Mouse (Mus musculus): Measurements from ENCODE around the gene Vsnl1. TPM values are rescaled to one million over a fixed set of nuclear protein-coding genes. Genes with fewer than 3 reads are reported as not detected.
A peak's percentile ranks its signal among the peaks of the same experiment; 100 is the strongest.

The Vsnl1 gene
- polyA plus RNA-seq, 1 experiment from 2014 or later, result 16.9 TPM

- no peak for ATAC-seq
- Histone ChIP-seq H3K4me1 (replicated peaks) (peaks cover 17% of the 10 kb centered on the region), H3K27me3 (peaks cover 13% of the 10 kb centered on the region; the same call in 1 of the 2 replicates), H3K36me3 (no peaks in the 10 kb centered on the region), H3K9me3 (no peaks in the 10 kb centered on the region), H3K4me3 (replicated peaks) (0 out of 2 replicates have a peak overlapping the region, but pooled peaks have one; percentile 6), H3K4me2 (replicated peaks) (0 out of 2 replicates have a peak overlapping the region, but pooled peaks have one; percentile 9), H3K27ac (no peak overlapping the region), H3K9ac (replicated peaks) (no peak overlapping the region)
- 65% methylated on average over 1 of the region's 1 CpGs for WGBS
These were observed 2.7 kb downstream of the Vsnl1 start for GRCm38 (mm10) chr12:11433716-11434115.

- WGBS, result 93% methylated on average over 1 of the region's 1 CpGs
- H3K4me2 ChIP-seq (replicated peaks), result no peak overlapping the region
These were observed 3.3 kb downstream of the Vsnl1 start for GRCm38 (mm10) chr12:11433126-11433525.

GRCm38 (mm10) chr12:11427396-11427795, 9.0 kb downstream of the Vsnl1 start:
- Histone ChIP-seq H3K4me1 (replicated peaks) (no peaks in the 10 kb centered on the region), H3K4me3 (replicated peaks) (no peak overlapping the region), H3K9me3 (no peaks in the 10 kb centered on the region), H3K9ac (replicated peaks) (no peak overlapping the region), H3K27ac (no peak overlapping the region), H3K36me3 (no peaks in the 10 kb centered on the region), H3K27me3 (no peaks in the 10 kb centered on the region), H3K4me2 (replicated peaks) (no peak overlapping the region)
- ATAC-seq, result no peak
- whole genome bisulfite sequencing, result 66% methylated on average over 4 of the region's 4 CpGs

More at GRCm38 (mm10) chr12:11433126-11433525, 3.3 kb downstream of the Vsnl1 start:
- H3K27me3 ChIP-seq, result peaks cover 11% of the 10 kb centered on the region; the same call in 1 of the 2 replicates
- H3K9ac ChIP-seq (replicated peaks), result no peak overlapping the region
- no peaks in the 10 kb centered on the region for H3K36me3 ChIP-seq
- H3K9me3 ChIP-seq, result no peaks in the 10 kb centered on the region
- no peak overlapping the region for H3K4me3 ChIP-seq (replicated peaks)
- ATAC-seq, result no peak
- peaks cover 16% of the 10 kb centered on the region for H3K4me1 ChIP-seq (replicated peaks)
- no peak overlapping the region for H3K27ac ChIP-seq

GRCm38 (mm10) chr12:11418112-11418511, 18.3 kb downstream of the Vsnl1 start:
- Histone ChIP-seq H3K4me3 (replicated peaks) (no peak overlapping the region), H3K4me1 (replicated peaks) (no peaks in the 10 kb centered on the region), H3K27me3 (no peaks in the 10 kb centered on the region), H3K9me3 (no peaks in the 10 kb centered on the region), H3K27ac (no peak overlapping the region), H3K9ac (replicated peaks) (no peak overlapping the region), H3K4me2 (replicated peaks) (no peak overlapping the region), H3K36me3 (no peaks in the 10 kb centered on the region)
- 87% methylated on average over 6 of the region's 6 CpGs for WGBS
- ATAC-seq, result no peak

- Histone ChIP-seq H3K4me3 (replicated peaks) (no peak overlapping the region), H3K27me3 (no peaks in the 10 kb centered on the region), H3K36me3 (no peaks in the 10 kb centered on the region), H3K9ac (replicated peaks) (no peak overlapping the region), H3K4me2 (replicated peaks) (no peak overlapping the region), H3K9me3 (no peaks in the 10 kb centered on the region), H3K4me1 (replicated peaks) (no peaks in the 10 kb centered on the region), H3K27ac (no peak overlapping the region)
- ATAC-seq, result no peak
- 89% methylated on average over 4 of the region's 4 CpGs for WGBS
These were observed 28.7 kb downstream of the Vsnl1 start for GRCm38 (mm10) chr12:11407679-11408078.

GRCm38 (mm10) chr12:11398791-11399190, 37.6 kb downstream of the Vsnl1 start:
- ATAC-seq, result no peak
- 93% methylated on average over 6 of the region's 6 CpGs for WGBS

GRCm38 (mm10) chr12:11397029-11397428, 39.4 kb downstream of the Vsnl1 start:
- no peak overlapping the region for H3K27ac ChIP-seq
- no peaks in the 10 kb centered on the region for H3K4me1 ChIP-seq (replicated peaks)
- 86% methylated on average over 5 of the region's 5 CpGs for WGBS
- no peak for ATAC-seq
- no peaks in the 10 kb centered on the region for H3K36me3 ChIP-seq
- no peak overlapping the region for H3K4me3 ChIP-seq (replicated peaks)
- H3K4me2 ChIP-seq (replicated peaks), result no peak overlapping the region
- H3K9me3 ChIP-seq, result no peaks in the 10 kb centered on the region
- no peaks in the 10 kb centered on the region for H3K27me3 ChIP-seq
- H3K9ac ChIP-seq (replicated peaks), result no peak overlapping the region

More at GRCm38 (mm10) chr12:11398791-11399190, 37.6 kb downstream of the Vsnl1 start:
- H3K9me3 ChIP-seq, result no peaks in the 10 kb centered on the region
- no peaks in the 10 kb centered on the region for H3K27me3 ChIP-seq
- H3K4me2 ChIP-seq (replicated peaks), result no peak overlapping the region
- H3K9ac ChIP-seq (replicated peaks), result no peak overlapping the region
- H3K27ac ChIP-seq, result no peak overlapping the region
- H3K4me1 ChIP-seq (replicated peaks), result no peaks in the 10 kb centered on the region
- no peaks in the 10 kb centered on the region for H3K36me3 ChIP-seq
- no peak overlapping the region for H3K4me3 ChIP-seq (replicated peaks)

GRCm38 (mm10) chr12:11395470-11395869, 40.9 kb downstream of the Vsnl1 start:
- H3K27ac ChIP-seq, result no peak overlapping the region
- no peaks in the 10 kb centered on the region for H3K4me1 ChIP-seq (replicated peaks)
- no peaks in the 10 kb centered on the region for H3K27me3 ChIP-seq
- WGBS, result 78% methylated on average over 2 of the region's 2 CpGs
- ATAC-seq, result no peak
- H3K9me3 ChIP-seq, result no peaks in the 10 kb centered on the region
- H3K4me2 ChIP-seq (replicated peaks), result no peak overlapping the region
- H3K4me3 ChIP-seq (replicated peaks), result no peak overlapping the region
- H3K36me3 ChIP-seq, result no peaks in the 10 kb centered on the region
- H3K9ac ChIP-seq (replicated peaks), result no peak overlapping the region

- Histone ChIP-seq H3K9me3 (no peaks in the 10 kb centered on the region), H3K4me3 (replicated peaks) (no peak overlapping the region), H3K4me1 (replicated peaks) (no peaks in the 10 kb centered on the region), H3K27ac (no peak overlapping the region), H3K9ac (replicated peaks) (no peak overlapping the region), H3K36me3 (no peaks in the 10 kb centered on the region), H3K4me2 (replicated peaks) (no peak overlapping the region), H3K27me3 (no peaks in the 10 kb centered on the region)
- ATAC-seq, result no peak
- 42% methylated on average over 1 of the region's 1 CpGs for WGBS
These were observed 43.9 kb downstream of the Vsnl1 start for GRCm38 (mm10) chr12:11392525-11392924.

- 72% methylated on average over 7 of the region's 7 CpGs for WGBS
These were observed 45.0 kb downstream of the Vsnl1 start for GRCm38 (mm10) chr12:11391244-11391949.

GRCm38 (mm10) chr12:11389141-11389540, 47.3 kb downstream of the Vsnl1 start:
- Histone ChIP-seq H3K9me3 (no peaks in the 10 kb centered on the region), H3K4me3 (replicated peaks) (no peak overlapping the region), H3K4me1 (replicated peaks) (no peaks in the 10 kb centered on the region), H3K27me3 (no peaks in the 10 kb centered on the region), H3K27ac (no peak overlapping the region), H3K9ac (replicated peaks) (no peak overlapping the region), H3K36me3 (no peaks in the 10 kb centered on the region), H3K4me2 (replicated peaks) (no peak overlapping the region)
- 89% methylated on average over 7 of the region's 7 CpGs for WGBS
- no peak for ATAC-seq

More at GRCm38 (mm10) chr12:11391244-11391949, 45.0 kb downstream of the Vsnl1 start:
- Histone ChIP-seq H3K9ac (replicated peaks) (no peak overlapping the region), H3K4me3 (replicated peaks) (no peak overlapping the region), H3K4me2 (replicated peaks) (no peak overlapping the region), H3K27me3 (no peaks in the 10 kb centered on the region), H3K9me3 (no peaks in the 10 kb centered on the region), H3K27ac (no peak overlapping the region), H3K36me3 (no peaks in the 10 kb centered on the region), H3K4me1 (replicated peaks) (no peaks in the 10 kb centered on the region)
- peak; percentile 62; the same call in 1 of the 2 replicates for ATAC-seq

- Histone ChIP-seq H3K4me2 (replicated peaks) (no peak overlapping the region), H3K27me3 (no peaks in the 10 kb centered on the region), H3K36me3 (no peaks in the 10 kb centered on the region), H3K27ac (no peak overlapping the region), H3K4me1 (replicated peaks) (no peaks in the 10 kb centered on the region), H3K4me3 (replicated peaks) (no peak overlapping the region), H3K9ac (replicated peaks) (no peak overlapping the region), H3K9me3 (no peaks in the 10 kb centered on the region)
- ATAC-seq, result no peak
- 97% methylated on average over 1 of the region's 1 CpGs for WGBS
These were observed 51.7 kb downstream of the Vsnl1 start for GRCm38 (mm10) chr12:11384754-11385153.

- no peak overlapping the region for H3K4me2 ChIP-seq (replicated peaks)
- H3K9ac ChIP-seq (replicated peaks), result no peak overlapping the region
These were observed 57.0 kb downstream of the Vsnl1 start for GRCm38 (mm10) chr12:11379396-11379795.

More at GRCm38 (mm10) chr12:11379396-11379795, 57.0 kb downstream of the Vsnl1 start:
- Histone ChIP-seq H3K27ac (no peak overlapping the region), H3K4me3 (replicated peaks) (no peak overlapping the region), H3K9me3 (no peaks in the 10 kb centered on the region), H3K27me3 (no peaks in the 10 kb centered on the region), H3K4me1 (replicated peaks) (no peaks in the 10 kb centered on the region), H3K36me3 (no peaks in the 10 kb centered on the region)
- WGBS, result 85% methylated on average over 2 of the region's 2 CpGs
- no peak for ATAC-seq
